Mouse (Mus musculus) liver, embryonic 14.5 days (tissue): ENCODE measurements around the gene 4921536K21Rik. TPM values are rescaled to one million over a fixed set of nuclear protein-coding genes. Genes with fewer than 3 reads are reported as not detected.

Source experiments
- ATAC-seq: fragments of 200-750 bp; cut with Nextera tagmentation; 2 replicates; pipeline ENCODE4 v1.8.0; 2017; ENCODE audit warnings: moderate number of reproducible peaks, mild to moderate bottlenecking, moderate library complexity; ENCODE audit not compliant: insufficient read depth
- DNase-seq, 3 experiments: peaks; one replicate each; pipeline ENCODE4 v3.0.0-alpha.2; 2012 to 2013; ENCODE audit warnings: low read depth in 3 of 3, low spot score in 3 of 3
- H3K27ac ChIP-seq: fragments of 300-500 bp; sonication (generic); 2 replicates; pipeline ENCODE4 v1.5.1; 2014; ENCODE audit warnings: moderate library complexity, mild to moderate bottlenecking, control low read depth, inconsistent platforms
- H3K27me3 ChIP-seq: fragments of 300-500 bp; sonication (generic); 2 replicates; pipeline ENCODE4 v1.6.1; 2014; ENCODE audit warnings: mild to moderate bottlenecking, low read length, moderate library complexity; ENCODE audit not compliant: control insufficient read depth, insufficient read depth
- H3K36me3 ChIP-seq: fragments of 300-500 bp; sonication (generic); replicated peaks from 2 replicates; pipeline ENCODE4 v1.6.1; 2014; ENCODE audit warnings: low read depth; ENCODE audit not compliant: control insufficient read depth, insufficient read depth
- H3K4me1 ChIP-seq, 2 experiments: fragments of 200-500 bp in 1 of 2; fragments of 300-500 bp in 1 of 2; sonication (generic) in 1 of 2; replicated peaks; 2 replicates each; pipeline ENCODE4 v1.6.1; 2012 to 2014; ENCODE audit warnings: antibody characterized with exemption in 1 of 2, inconsistent platforms in 1 of 2, low read length in 1 of 2; ENCODE audit not compliant: control insufficient read depth in 2 of 2, insufficient read depth in 2 of 2
- H3K4me2 ChIP-seq: fragments of 300-500 bp; sonication (generic); 2 replicates; pipeline ENCODE4 v1.6.1; 2014; ENCODE audit warnings: low read depth, mild to moderate bottlenecking, control low read depth, moderate library complexity
- H3K4me3 ChIP-seq, 2 experiments: fragments of 200-500 bp in 1 of 2; fragments of 300-500 bp in 1 of 2; sonication (generic) in 1 of 2; 2 replicates each; pipeline ENCODE4 v1.5.1; 2012 to 2014; ENCODE audit warnings: low read depth in 2 of 2, low read length in 2 of 2, mild to moderate bottlenecking in 2 of 2, control low read depth in 1 of 2, inconsistent platforms in 1 of 2, moderate library complexity in 1 of 2; ENCODE audit not compliant: insufficient read depth in 1 of 2
- H3K9ac ChIP-seq: fragments of 300-500 bp; sonication (generic); replicated peaks from 2 replicates; pipeline ENCODE4 v1.6.1; 2014; ENCODE audit warnings: mild to moderate bottlenecking, control low read depth, moderate library complexity
- H3K9me3 ChIP-seq: fragments of 300-500 bp; sonication (generic); 2 replicates; pipeline ENCODE4 v1.6.1; 2016; ENCODE audit warnings: low read length, mixed read lengths; ENCODE audit not compliant: control insufficient read depth
- CTCF ChIP-seq: IDR thresholded peaks from 2 replicates; pipeline ENCODE4 v1.5.1; 2016; ENCODE audit warnings: antibody characterized with exemption, low read depth, control low read depth
- EP300 ChIP-seq: IDR thresholded peaks from 2 replicates; pipeline ENCODE4 v1.6.1; 2016; ENCODE audit warnings: antibody characterized with exemption, low read depth
- WGBS: fragments of 180-500 bp; shearing (Covaris S2); extraction: QIAGEN DNeasy Blood & Tissue Kit; methylation state at CpG from one replicate; pipeline ENCODE4 v1.1.7; 2014; ENCODE audit not compliant: insufficient replicate concordance; 5-methylcytosine and 5-hydroxymethylcytosine counted together
- polyA plus RNA-seq, 2 experiments: library from polyadenylated mRNA; depleted of rRNA in 1 of 2; stranded (reverse) in 1 of 2; unstranded in 1 of 2; fragments of >200 nt; fragmentation: Nextera tagmentation in 1 of 2; extraction: Ambion mirVana in 1 of 2; gene quantifications; 2 replicates each; pipeline versions ENCODE4 v1.2.1 to v1.2.3; 2012 to 2014

The 4921536K21Rik gene
- polyA plus RNA-seq, 2 experiments, result 0.02 TPM; not detected in 1

DNA sequence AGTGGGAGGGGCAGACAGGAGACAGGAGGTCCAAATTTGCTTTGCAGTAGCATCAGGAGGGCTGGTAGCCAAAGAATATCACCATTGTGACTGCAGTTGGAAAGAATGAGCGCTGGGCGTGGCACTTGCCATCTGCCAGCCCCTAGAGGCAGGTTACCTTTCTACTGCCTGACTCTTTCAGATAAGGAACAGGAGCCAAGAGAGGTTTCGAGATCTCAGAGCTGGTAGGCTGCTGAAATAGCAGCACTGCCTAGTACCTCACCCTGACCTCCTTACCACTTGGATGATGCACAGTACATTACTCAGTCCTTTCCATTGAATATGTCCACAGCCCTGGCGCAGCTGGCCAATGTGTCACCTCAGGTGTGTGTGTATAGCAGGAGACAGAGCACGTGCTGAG lies 7.6 kb downstream of the 4921536K21Rik start:
- no peaks in the 10 kb centered on the region for H3K36me3 ChIP-seq
- H3K4me3 ChIP-seq, result no peak overlapping the region
- ATAC-seq (peak; percentile 87), DNase-seq (peak; percentile 48 to 56 (median 48))
- WGBS, result 29% methylated on average over 5 of the region's 5 CpGs
- H3K27ac ChIP-seq, result no peak overlapping the region
- peak overlapping the region; percentile 1; the same call in 1 of the 2 replicates for H3K4me2 ChIP-seq
- TF ChIP-seq CTCF (no peak), EP300 (peak; percentile 62)
- no peaks in the 10 kb centered on the region; the same call in 1 of the 2 replicates for H3K27me3 ChIP-seq
- H3K9me3 ChIP-seq, result no peaks in the 10 kb centered on the region
- H3K9ac ChIP-seq, result no peak overlapping the region
- peaks cover 5 to 18% of the 10 kb centered on the region in 2 experiments for H3K4me1 ChIP-seq

DNA sequence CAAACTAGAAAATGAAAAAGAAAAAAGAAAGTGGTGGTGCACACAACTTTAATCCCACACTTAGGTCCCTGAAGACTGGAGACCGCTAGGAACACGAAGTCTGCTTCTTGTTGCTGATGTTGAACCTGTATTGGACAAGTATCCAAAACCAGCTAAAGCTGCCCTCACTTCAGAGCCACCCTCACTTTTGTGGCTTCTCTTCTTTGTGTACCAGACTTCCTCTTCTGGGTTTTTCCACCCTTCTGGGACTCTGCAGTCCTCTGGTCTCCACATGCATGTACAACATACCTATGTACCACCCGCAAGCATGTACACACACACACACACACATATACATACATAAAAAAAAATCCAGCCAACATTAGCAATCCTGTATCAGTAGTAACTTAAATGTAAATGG lies 11.2 kb downstream of the 4921536K21Rik start:
- ATAC-seq (no peak), DNase-seq (no peak)
- Histone ChIP-seq H3K27ac (no peak overlapping the region), H3K4me1 (peaks cover 5 to 18% of the 10 kb centered on the region in 2 experiments), H3K9me3 (no peaks in the 10 kb centered on the region), H3K4me2 (no peak overlapping the region), H3K9ac (no peak overlapping the region), H3K4me3 (no peak overlapping the region), H3K27me3 (no peaks in the 10 kb centered on the region; the same call in 1 of the 2 replicates), H3K36me3 (no peaks in the 10 kb centered on the region)
- TF ChIP-seq EP300, result no peak
- TF ChIP-seq CTCF, result no peak
- 53% methylated on average over 3 of the region's 3 CpGs for WGBS

- Histone ChIP-seq H3K36me3 (no peaks in the 10 kb centered on the region), H3K9ac (no peak overlapping the region), H3K27ac (no peak overlapping the region), H3K27me3 (no peaks in the 10 kb centered on the region; the same call in 1 of the 2 replicates), H3K4me3 (no peak overlapping the region), H3K4me1 (0 out of 4 replicates have a peak, but pooled peaks cover 0 to 1% of the 10 kb centered on the region in 2 experiments), H3K4me2 (no peak overlapping the region), H3K9me3 (no peaks in the 10 kb centered on the region)
- ATAC-seq (no peak), DNase-seq (peak; percentile 36 to 50 (median 45))
- WGBS, result 38% methylated on average over 2 of the region's 2 CpGs
- TF ChIP-seq CTCF (peak; percentile 87), EP300 (no peak)
Measured at GRCm38 (mm10) chr11:3879836-3880235, 15.1 kb downstream of the 4921536K21Rik start.

GRCm38 (mm10) chr11:3878660-3879059 lies 16.2 kb downstream of the 4921536K21Rik start:
- Histone ChIP-seq H3K36me3 (no peaks in the 10 kb centered on the region), H3K4me1 (no peaks in the 10 kb centered on the region), H3K9me3 (no peaks in the 10 kb centered on the region), H3K9ac (no peak overlapping the region), H3K27ac (no peak overlapping the region), H3K4me2 (no peak overlapping the region), H3K4me3 (no peak overlapping the region), H3K27me3 (no peaks in the 10 kb centered on the region; the same call in 1 of the 2 replicates)
- DNase-seq, result no peak
- WGBS, result 51% methylated on average over 7 of the region's 7 CpGs
- no peak for ATAC-seq
- TF ChIP-seq CTCF (no peak), EP300 (no peak)

DNA sequence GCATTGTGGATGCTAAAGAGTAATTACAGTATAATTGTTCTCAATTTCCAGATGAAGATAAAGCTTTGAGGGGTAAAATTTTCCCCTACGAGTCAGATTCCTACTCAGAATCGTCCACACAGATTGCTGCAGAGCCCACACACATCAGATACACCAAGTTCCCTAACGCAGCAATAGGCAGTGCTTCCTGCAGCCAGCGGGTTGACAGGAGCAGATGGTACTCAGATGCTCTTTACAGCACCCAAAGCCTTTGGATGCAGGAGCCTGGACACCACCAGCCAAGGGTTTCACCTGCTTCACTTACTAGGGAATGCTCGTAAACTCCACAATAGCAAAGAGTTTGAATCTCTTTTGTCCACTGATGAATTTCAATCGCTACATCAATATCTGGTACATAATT lies 18.5 kb downstream of the 4921536K21Rik start:
- Histone ChIP-seq H3K27ac (no peak overlapping the region), H3K36me3 (no peaks in the 10 kb centered on the region), H3K9ac (no peak overlapping the region), H3K4me3 (no peak overlapping the region), H3K4me1 (no peaks in the 10 kb centered on the region), H3K9me3 (no peaks in the 10 kb centered on the region), H3K4me2 (no peak overlapping the region), H3K27me3 (no peaks in the 10 kb centered on the region)
- TF ChIP-seq CTCF (no peak), EP300 (no peak)
- DNase-seq, result no peak
- 54% methylated on average over 6 of the region's 6 CpGs for WGBS
- ATAC-seq, result no peak
